In genomic region chr13:6165916-6166315, GRCm38 (mm10) we compare ENCODE assay signal across 10 mouse cellular contexts.
"Had no signal": no experiment of that assay in that cellular context is flagged by ENCODE, and none has a peak within 500 bp of the region (broad histone marks: within the 10 kb centered on the region; RNA-seq: fewer than 3 reads in every experiment).

No protein-coding gene starts in this region.

- DNase-seq: kidney, adult 8-10 months; kidney, postnatal 25 days; layer of hippocampus, postnatal 36 days; lung, adult 2 months; lung, postnatal 4 days; midbrain, embryonic 14.5 days; retina, postnatal 1 day; right cerebral cortex, postnatal 14 days; spleen, adult 18-20 months; thymus, postnatal 36 days had no signal
